Mouse (Mus musculus): Measurements from ENCODE around the gene Qser1. TPM values are rescaled to one million over a fixed set of nuclear protein-coding genes. Genes with fewer than 3 reads are reported as not detected.

The Qser1 gene
- total RNA-seq, 2 experiments from 2014 or later, result 9.8 to 11.3 TPM

GRCm38 (mm10) chr2:104741015-104741758, 75.4 kb downstream of the Qser1 start:
- H3K4me3 ChIP-seq, result no peak overlapping the region
- H3K27ac ChIP-seq, result no peak overlapping the region
- DNase-seq (ENCODE audit: low spot score in 2 of 2), result no peak
- no peak for TF ChIP-seq CTCF (conservative IDR thresholded peaks at IDR 0.05)

DNA sequence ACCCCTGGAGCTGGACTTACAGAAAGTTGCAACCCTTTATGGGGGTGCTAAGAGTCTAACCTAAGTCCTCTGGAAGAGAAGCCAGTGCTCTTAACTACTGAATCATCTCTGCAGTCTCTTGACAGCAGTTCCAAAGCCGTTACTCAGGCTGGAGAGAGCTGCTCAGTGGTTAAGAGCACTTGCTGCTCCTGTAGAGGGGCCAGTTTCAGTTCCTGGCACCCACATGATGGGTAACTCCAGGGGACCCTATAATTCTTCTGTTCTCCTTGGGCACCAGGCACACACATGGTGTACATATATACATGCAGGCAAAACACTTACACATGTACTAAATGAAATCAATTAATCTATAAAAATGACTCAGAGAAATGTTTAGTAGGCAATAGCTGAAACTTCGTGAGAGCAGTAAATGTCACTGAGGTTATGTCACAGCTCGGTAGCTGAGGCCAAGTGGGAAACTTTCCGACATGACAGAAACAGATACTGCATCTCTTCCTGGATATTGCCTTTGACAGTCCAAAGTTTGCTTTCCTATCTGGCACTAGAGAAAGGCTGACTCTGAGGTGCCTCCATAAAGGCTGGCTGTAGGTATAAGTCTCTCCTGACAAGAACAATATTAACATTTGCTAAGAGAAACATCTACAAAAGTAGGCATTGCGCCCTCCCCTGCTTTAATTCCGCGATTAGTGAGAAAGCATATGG, 76.2 kb downstream of the Qser1 start:
- no peak for DNase-seq (ENCODE audit: low spot score in 2 of 2)
- no peak overlapping the region for H3K4me3 ChIP-seq
- TF ChIP-seq CTCF (conservative IDR thresholded peaks at IDR 0.05), result no peak

GRCm38 (mm10) chr2:104739691-104740090, 76.9 kb downstream of the Qser1 start:
- Histone ChIP-seq H3K4me3 (no peak overlapping the region), H3K27ac (no peak overlapping the region)
- no peak for TF ChIP-seq CTCF (conservative IDR thresholded peaks at IDR 0.05)
- DNase-seq (ENCODE audit: low spot score in 2 of 2), result no peak

More for the DNA sequence above, 76.2 kb downstream of the Qser1 start:
- no peak overlapping the region for H3K27ac ChIP-seq

- H3K27ac ChIP-seq, result no peak overlapping the region
- TF ChIP-seq CTCF (conservative IDR thresholded peaks at IDR 0.05), result no peak
- no peak for DNase-seq (ENCODE audit: low spot score in 2 of 2)
- no peak overlapping the region for H3K4me3 ChIP-seq
Observed at GRCm38 (mm10) chr2:104736241-104736640, 80.3 kb downstream of the Qser1 start.

DNA sequence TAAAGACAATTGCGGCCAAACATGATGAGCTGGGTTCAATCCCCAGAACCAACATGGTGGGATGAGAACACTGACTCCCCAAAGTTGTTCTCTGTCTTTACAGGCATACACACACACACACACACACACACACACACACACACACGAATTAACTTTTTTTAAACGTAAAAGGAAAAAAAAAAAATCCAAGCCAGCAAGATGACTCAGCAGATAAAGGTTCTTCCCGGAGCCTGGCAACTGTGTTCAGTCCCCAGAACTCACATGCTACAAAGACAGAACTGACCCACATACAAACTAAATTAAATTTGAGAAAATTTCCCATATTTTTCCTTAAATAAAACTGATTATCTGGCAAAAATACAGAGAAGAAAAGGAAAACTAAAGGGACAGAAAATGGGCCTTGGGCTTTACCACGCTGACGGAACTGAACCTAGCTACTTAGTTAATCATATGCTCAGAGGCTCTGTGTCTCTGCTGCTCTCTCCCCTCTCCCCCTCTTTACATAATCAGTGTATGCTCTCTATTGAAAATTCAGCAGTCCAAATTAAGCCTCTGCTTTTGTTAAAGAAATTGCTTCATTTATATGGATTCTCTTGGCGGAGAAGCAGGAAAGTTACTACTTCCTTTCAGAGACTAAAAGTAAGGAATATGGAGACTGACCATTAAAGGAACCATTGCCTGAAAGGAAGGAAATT, 83.9 kb downstream of the Qser1 start:
- Histone ChIP-seq H3K4me3 (no peak overlapping the region), H3K27ac (no peak overlapping the region)
- TF ChIP-seq CTCF (conservative IDR thresholded peaks at IDR 0.05), result no peak
- no peak for DNase-seq (ENCODE audit: low spot score in 2 of 2)

GRCm38 (mm10) chr2:104732033-104732444, 84.5 kb downstream of the Qser1 start:
- DNase-seq (ENCODE audit: low spot score in 2 of 2), result no peak
- no peak overlapping the region for H3K27ac ChIP-seq
- H3K4me3 ChIP-seq, result no peak overlapping the region
- no peak for TF ChIP-seq CTCF (conservative IDR thresholded peaks at IDR 0.05)

DNA sequence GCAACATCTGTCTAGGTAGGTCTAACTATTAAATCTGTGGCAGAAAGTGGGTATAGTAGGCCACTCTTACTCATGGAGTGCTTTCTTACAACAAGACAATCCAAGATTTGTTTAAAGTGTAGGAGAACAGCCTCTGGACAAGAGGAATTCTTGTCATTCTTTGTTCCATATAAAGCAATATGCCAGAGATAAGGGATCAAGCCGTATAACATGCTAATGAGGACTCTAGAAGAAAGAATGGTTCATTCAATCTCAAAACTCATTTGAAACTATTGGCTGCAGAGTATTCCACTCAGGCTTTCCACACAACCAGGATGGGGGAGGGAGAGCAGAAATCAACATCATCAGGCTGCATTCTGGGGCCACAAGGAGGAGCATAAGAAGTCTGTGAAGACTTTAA, 89.2 kb downstream of the Qser1 start:
- no peak for DNase-seq (ENCODE audit: low spot score in 2 of 2)
- H3K4me3 ChIP-seq, result no peak overlapping the region
- TF ChIP-seq CTCF (conservative IDR thresholded peaks at IDR 0.05), result no peak
- H3K27ac ChIP-seq, result peak overlapping the region; percentile 59; the same call in 1 of the 2 replicates

- Histone ChIP-seq H3K27ac (no peak overlapping the region), H3K4me3 (no peak overlapping the region)
- DNase-seq (ENCODE audit: low spot score in 2 of 2), result no peak
- TF ChIP-seq CTCF (conservative IDR thresholded peaks at IDR 0.05), result no peak
Observed at GRCm38 (mm10) chr2:104722021-104722420, 94.5 kb downstream of the Qser1 start.

DNA sequence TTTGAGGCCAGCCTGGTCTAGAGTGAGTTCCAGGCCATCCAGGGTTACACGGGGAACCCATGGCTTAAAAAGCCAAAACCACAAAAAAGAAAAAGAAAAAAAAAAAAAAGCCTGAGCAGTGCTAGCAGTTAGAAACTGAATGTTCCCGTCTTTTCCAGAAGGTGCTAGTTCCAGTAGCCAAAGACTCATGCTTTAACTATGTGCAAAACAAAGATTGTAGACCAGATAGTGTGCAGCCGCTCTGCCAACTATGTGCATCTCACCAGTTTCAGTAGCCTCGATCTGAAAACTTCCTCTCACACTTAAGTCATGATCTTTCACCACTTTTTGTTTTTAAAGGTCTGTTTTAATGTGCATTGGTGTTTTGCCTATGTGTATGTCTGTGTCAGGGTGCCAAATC, 98.7 kb downstream of the Qser1 start:
- H3K27ac ChIP-seq, result no peak overlapping the region
- no peak for TF ChIP-seq CTCF (conservative IDR thresholded peaks at IDR 0.05)
- H3K4me3 ChIP-seq, result no peak overlapping the region
- DNase-seq (ENCODE audit: low spot score in 2 of 2), result no peak

GRCm38 (mm10) chr2:104717231-104717735, 99.3 kb downstream of the Qser1 start:
- Histone ChIP-seq H3K27ac (no peak overlapping the region), H3K4me3 (no peak overlapping the region)
- no peak for DNase-seq (ENCODE audit: low spot score in 2 of 2)
- no peak for TF ChIP-seq CTCF (conservative IDR thresholded peaks at IDR 0.05)

GRCm38 (mm10) chr2:104716279-104716678, 100.3 kb downstream of the Qser1 start, which contains the start of gene Pin1rt1:
Gene Pin1rt1 (minus strand): TSS chr2:104716379.
- H3K4me3 ChIP-seq, result no peak within 1 kb of the TSS
- no peak within 1 kb of the TSS for H3K27ac ChIP-seq
- no peak for DNase-seq (ENCODE audit: low spot score in 2 of 2)
- no peak for TF ChIP-seq CTCF (conservative IDR thresholded peaks at IDR 0.05)

DNA sequence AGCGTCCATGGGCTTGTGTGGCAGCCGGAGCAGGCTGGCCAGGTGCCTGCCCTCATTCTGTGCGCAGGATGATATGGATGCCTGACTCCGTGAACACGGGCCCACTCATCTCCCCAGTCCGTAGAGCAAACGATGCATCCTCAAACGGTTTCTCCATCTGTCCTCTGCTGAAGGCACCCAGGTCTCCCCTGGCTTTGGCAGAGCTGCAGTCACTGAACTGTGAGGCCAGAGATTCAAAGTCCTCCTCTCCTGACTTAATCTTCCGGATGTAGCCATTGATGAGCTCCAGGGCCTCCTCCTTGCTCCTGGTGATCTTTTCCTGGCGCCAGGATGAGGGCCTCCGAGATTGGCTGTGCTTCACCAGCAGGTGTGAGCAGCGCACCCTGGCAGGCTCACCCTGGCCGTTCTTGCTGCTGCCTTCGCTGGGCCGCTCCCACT, 102.3 kb downstream of the Qser1 start:
- Histone ChIP-seq H3K4me3 (no peak overlapping the region), H3K27ac (peak overlapping the region; percentile 46; the same call in 1 of the 2 replicates)
- no peak for TF ChIP-seq CTCF (conservative IDR thresholded peaks at IDR 0.05)
- no peak for DNase-seq (ENCODE audit: low spot score in 2 of 2)

- no peak for TF ChIP-seq CTCF (conservative IDR thresholded peaks at IDR 0.05)
Observed at GRCm38 (mm10) chr2:104712486-104712809, 104.1 kb downstream of the Qser1 start.

More at GRCm38 (mm10) chr2:104712486-104712809, 104.1 kb downstream of the Qser1 start:
- DNase-seq (ENCODE audit: low spot score in 2 of 2), result no peak
- peak overlapping the region; percentile 97 for H3K27ac ChIP-seq
- H3K4me3 ChIP-seq, result peak overlapping the region; percentile 94
